Mouse (Mus musculus): ENCODE measurements at regions not wholly inside any gene's neighbourhood (a gene's known extent, or its start where the extent isn't known, plus 50 kb on each side); places are given as distances from the start of the nearest gene placed in this dataset.

DNA sequence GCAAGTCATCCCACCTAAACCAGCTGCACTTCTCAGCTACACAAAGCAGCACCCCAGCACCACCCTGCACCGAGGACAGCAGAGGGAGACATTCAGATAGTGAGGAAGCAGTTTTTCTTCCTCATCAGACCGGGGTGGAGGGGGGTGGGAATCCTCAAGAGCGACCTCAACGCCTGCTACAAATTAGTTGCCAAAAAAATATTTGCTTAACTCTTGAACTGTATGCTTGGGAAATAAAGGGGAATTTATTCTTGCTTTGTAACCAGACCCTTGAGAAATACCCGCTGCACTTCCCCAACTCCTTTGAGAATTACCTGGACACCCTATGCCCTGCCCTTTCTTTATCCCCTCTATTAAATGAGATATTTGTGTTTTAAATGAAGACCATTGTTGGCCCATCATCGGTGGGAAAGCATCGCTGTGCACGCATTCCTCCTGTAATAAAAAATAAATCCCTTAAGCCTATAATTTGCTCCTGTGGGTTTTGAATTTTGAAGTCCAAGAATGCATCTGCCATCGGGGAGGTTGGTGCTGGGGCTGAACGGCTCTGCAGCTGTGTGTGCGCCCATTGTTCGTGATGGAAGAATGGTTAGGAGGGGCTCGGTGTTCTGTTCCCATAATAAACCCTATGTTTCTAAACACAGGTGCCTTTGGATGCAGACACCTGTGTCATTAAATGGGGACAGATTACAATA is 119.2 kb upstream of the Gas1 start:
- no peak for DNase-seq (ENCODE audit: extremely low spot score in 1 of 2, low spot score in 2 of 2)
- intact Hi-C loops (cut with DNase I), result no loop called here

DNA sequence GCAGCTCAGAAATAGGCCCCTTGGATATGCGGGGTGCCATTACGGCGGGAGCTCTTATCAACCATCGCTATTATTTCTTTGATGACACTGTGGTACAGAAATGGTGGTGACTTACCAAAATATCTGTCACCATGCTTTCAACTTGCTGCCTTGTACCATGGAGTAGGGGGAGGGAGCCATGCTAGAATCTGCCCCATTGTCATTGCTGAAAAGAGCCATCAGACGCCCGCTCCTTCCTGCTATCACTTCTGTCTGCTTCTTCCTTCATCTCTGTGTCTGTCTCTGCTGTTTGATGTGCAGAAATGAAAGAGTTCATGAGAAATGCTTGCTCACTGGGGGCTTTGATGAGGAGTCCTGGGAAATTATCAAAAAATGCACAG is 119.7 kb upstream of the Gas1 start:
- DNase-seq (ENCODE audit: extremely low spot score in 1 of 2, low spot score in 2 of 2), result no peak
- intact Hi-C loops (cut with DNase I), result no loop called here

DNA sequence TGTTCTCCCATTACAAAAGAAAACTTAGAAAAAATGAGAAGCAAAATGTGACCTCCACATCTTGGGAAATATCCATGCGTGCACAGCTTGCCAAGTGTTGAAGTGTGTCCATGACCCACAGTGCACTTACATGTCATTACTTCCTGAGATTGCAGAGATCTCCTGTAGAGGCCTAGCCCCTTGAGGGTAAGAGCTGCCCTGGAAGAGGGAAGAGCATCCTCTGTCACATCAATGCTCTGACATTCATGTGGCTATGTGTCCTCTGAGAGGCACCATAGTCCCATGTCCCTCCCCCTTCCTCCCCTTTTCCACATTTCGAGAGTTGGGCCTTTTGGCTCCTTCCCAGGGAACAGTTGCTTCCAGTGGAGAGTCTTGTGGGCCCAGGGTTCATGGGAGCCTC is 121.4 kb upstream of the Gas1 start:
- peak in 1 of 2 experiments; percentile 23 for DNase-seq (ENCODE audit: extremely low spot score in 1 of 2, low spot score in 2 of 2)

DNA sequence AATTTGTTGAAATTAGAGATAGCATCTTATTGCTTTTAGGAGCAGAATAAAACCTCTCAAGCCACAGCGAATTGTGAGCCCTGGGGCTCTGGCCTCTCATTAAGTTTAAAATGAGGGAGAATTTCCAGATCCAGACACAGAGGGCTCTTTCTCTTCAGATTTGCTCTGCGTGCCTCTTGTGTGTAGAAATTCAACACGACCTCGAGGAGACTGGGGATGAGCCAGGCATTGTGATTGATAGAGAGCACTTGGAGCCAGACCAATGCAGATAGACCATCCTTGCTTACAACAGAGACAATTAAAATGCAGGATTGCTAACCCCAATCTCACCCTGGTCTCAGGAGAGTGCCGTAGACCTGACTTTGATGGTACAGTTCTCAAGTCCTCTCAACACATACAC is 121.9 kb upstream of the Gas1 start:
- no peak for DNase-seq (ENCODE audit: extremely low spot score in 1 of 2, low spot score in 2 of 2)
- intact Hi-C loops (cut with DNase I), result no loop called here

More for the DNA sequence above, 121.4 kb upstream of the Gas1 start:
- intact Hi-C loops (cut with DNase I), result no loop called here

DNA sequence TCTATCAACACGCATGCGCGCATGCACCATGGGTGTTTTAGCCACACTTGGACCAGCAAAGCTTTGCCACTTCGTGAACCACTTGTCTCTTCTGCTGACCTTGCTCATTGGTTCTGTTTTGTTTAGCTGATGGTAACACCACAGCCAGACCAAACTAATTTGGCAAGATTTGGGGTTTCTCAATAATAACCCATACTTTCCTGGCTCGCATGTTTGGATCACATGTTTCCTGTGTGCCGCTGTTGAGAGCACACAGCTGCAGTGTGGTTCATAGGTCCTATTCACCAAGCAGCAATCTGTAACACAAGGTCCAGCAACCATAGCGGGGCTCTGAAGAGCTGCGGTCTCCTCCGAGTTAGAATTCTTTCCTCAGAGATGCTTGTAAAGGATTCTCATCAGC is 126.4 kb upstream of the Gas1 start:
- no peak for DNase-seq (ENCODE audit: extremely low spot score in 1 of 2, low spot score in 2 of 2)
- intact Hi-C loops (cut with DNase I), result no loop called here

DNA sequence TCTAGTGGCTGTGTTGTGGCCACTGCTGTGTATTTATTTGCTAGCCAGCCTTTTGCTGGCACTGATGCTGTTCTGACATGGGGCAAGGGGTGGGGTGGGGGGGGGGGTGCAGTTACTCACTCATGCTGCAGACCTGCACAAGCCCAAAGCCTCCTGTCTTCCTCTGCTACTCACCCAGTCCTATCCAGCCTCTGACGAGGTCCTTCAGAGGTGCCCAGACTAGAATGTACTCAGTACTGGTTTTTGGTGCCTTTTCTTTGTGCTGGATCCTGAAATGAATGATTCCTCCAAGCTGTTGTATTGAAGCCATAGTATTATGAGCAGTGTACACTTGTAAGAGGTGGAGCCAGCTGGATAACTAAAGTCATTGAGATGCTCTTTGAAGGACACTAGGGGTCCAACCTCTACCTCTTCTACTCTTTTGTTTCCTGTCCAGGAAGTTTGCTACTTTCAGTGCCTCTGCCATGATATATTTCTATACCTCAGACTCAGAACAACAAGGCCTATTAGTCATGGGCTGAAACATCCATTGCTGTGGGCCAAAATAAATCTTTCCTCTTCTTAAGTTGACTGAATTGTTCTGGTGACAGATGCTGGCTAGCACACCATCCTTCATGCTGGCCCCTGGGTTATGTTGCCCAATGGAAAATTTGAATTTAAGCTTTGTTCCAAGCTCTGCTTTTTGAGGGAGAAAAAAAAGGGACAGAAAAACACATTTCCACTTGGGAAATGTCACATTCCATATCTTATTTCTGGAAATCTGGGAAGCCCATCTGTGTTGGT is 128.1 kb upstream of the Gas1 start:
- no peak for DNase-seq (ENCODE audit: extremely low spot score in 1 of 2, low spot score in 2 of 2)
- intact Hi-C loops (cut with DNase I), result no loop called here

DNA sequence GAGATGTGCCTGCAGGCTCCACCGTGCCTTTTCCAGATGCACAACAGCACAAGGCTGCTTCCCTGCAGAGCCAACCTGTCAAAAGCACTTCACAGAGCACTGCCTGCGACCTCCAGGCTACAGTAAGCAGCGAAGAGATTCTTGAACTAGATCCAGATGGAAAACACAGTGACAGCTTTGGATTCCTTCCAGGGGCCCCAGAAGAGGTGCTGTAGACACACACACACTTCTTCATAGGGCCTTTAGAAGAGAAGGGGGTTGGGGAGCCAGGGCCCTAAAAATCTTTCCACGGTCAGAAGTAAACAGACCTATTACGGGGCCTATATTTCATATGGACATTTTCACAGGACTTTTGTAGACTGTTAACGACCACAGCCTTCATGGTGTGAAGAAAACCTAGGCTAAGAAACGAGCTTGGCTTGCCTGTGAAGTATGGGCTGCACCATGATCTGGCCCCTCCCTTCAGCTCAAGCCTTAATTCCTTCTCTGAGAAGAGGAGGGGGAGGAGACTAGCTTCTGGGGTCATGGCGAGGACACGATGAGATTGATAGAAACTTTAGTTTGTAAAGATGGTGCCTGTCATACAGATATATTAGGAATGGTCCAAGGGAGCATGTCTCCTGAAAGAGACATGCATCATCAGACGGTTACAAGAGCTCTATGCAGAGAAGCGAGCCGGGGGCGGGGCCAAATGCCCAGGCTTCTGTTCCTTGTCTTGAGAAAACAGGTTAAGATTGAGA is 131.1 kb upstream of the Gas1 start:
- DNase-seq (ENCODE audit: extremely low spot score in 1 of 2, low spot score in 2 of 2), result peak in 1 of 2 experiments; percentile 36
- intact Hi-C loops (cut with DNase I), result no loop called here

DNA sequence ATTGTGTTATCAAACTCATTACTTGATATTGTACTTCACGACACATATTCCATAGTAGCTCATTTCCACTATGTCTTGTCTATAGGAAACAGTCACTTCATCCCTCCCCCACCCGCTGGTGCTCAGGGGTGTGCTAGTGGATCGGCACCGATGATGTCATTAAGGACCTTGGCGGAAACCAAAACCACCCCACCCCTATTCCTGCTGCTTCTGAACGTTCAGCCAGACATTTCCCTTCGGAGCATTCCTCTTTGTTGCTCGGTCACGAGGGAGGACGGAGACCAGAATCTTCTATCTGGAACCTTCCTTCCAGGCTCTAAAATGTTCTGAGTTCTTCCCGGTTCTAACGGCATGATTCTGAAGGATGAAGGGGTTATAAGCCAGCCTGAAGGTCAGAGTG is 132.3 kb upstream of the Gas1 start:
- intact Hi-C loops (cut with DNase I), result no loop called here
- no peak for DNase-seq (ENCODE audit: extremely low spot score in 1 of 2, low spot score in 2 of 2)

DNA sequence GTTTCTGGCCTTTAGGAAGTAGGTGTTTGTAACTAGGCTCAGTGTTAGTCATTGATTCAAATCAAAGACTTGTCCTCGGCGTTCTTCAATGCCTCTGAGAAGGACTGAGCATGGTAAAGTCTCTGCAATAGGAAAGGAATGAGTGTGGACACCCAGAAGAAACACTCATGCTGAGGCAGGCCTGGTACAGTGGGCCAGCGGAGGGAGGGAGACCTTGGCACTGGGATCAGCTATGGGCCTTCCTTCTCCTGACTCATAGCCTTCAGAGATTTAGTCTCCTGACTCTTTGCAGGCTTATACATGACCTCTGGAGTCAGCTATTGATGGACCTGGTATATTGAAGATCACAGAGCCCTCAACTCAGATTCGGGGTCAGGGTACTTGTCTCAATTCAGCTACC is 132.8 kb upstream of the Gas1 start:
- DNase-seq (ENCODE audit: extremely low spot score in 1 of 2, low spot score in 2 of 2), result no peak
- intact Hi-C loops (cut with DNase I), result no loop called here

DNA sequence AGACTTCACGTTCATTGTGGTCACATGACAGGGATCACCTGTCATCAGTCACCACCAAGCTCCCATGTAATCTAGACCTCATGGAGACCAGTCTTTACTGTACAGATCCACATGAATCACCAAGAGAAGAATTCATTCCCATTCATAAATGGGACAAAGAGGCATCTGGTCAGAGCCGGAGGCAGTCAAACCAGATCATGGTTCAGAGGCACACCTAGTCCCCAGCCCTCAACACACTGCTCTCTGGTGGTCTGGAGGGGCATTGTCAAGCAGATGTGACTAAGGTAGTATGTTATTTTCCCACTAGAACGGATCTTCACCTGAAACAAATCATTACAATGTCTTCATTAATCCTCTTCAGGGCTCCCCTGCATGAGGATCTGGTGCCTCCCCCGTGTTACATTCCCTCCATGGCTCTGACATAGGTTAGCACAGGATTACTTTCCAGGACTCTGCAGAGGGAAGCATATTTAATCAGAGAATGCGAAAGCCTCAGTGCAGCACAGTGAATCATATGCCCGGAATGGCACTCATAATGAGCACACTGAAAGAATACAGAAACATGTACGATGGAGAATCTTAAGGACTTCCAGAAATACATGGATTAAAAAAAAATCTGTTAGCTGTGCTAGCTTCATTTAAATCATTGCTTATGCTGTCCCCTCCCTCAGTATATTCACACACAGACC is 135.4 kb upstream of the Gas1 start:
- intact Hi-C loops (cut with DNase I), result no loop called here

DNA sequence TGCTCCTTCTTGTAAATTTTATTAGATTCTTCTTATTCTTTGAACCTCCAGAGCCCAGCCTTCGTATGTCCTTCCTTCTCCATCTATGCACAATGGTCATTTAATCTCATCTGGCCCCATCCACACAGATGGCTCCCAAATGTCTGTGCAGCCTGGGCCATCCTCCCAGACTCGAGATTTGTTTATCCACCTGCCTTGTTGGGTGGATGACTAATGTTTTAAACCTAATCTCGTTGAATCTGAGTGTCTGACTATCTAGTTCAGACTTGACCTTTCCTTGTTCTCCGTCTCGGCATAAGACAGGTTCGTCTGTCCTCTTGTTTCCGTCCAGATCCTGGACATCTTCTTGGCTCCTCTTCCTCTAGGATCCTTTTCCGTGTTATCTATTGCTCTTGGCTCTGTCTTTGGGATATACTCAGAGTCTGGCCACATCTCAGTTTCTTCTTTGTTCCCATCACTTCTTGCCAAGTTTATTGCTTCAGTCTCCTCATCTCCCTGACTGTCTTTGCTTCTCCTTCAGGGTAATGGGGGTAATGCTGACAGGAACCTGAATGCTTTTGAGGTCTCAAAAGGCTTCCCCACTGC is 141.4 kb upstream of the Gas1 start:
- intact Hi-C loops (cut with DNase I), result no loop called here

More for the DNA sequence above, 135.4 kb upstream of the Gas1 start:
- no peak for DNase-seq (ENCODE audit: extremely low spot score in 1 of 2, low spot score in 2 of 2)

DNA sequence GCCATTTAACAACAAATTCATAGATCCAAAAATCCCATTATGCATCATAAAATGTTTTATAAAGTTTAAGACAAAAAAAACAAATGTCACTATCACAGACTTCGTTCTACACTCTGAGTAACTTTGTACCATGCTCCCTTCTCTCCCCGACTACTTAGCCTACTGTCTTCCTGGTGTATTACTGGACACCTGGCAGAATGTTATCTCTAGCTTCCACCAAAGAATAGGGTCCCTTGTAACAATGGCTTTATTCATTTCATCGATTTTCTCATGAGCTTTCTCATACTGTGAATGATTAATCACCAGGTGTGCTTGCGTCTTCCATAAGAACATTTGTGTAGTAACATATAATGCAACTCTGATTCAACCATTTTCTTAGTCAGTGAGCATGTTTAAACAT is 142.1 kb upstream of the Gas1 start:
- no peak for DNase-seq (ENCODE audit: extremely low spot score in 1 of 2, low spot score in 2 of 2)
- intact Hi-C loops (cut with DNase I), result no loop called here

More for the DNA sequence above, 141.4 kb upstream of the Gas1 start:
- DNase-seq (ENCODE audit: extremely low spot score in 1 of 2, low spot score in 2 of 2), result no peak

DNA sequence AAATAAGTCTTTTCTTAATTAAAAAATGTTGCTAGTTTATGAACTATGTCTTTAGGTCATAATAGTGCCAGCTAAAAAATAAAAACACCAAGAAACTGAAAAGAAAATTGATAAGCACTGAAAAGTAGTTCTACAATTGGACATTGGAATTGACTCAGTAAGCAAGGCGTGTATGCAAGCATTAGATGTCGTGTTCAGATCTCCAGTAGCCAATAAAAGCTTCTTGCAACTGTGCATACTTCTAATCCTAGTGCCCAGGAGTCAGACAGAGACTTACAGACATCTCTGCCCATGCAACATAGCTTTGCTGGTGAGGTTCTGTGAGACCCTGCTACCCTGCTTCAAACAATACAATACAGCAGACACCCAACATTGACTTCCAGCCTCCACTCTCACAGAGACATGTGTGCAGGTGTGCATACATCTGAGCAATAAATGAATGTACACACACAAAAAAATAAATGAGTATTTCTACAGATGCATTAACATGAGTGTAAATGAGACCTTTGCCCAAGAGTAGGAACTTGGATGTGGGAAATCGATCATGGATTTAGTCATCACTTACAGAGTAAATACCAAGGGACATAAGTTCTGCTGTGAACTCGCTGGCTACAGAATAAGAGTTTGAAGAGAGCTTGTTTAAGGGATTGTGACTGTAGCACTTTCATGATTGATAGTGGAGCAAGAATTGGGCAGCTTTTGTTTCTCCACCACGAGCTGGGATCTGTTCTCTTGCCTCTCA is 142.9 kb upstream of the Gas1 start:
- intact Hi-C loops (cut with DNase I), result loop anchor here (10.0 kb wide), 1 partner anchor 425 kb away; no protein-coding TSS in a partner anchor
- DNase-seq (ENCODE audit: extremely low spot score in 1 of 2, low spot score in 2 of 2), result no peak

DNA sequence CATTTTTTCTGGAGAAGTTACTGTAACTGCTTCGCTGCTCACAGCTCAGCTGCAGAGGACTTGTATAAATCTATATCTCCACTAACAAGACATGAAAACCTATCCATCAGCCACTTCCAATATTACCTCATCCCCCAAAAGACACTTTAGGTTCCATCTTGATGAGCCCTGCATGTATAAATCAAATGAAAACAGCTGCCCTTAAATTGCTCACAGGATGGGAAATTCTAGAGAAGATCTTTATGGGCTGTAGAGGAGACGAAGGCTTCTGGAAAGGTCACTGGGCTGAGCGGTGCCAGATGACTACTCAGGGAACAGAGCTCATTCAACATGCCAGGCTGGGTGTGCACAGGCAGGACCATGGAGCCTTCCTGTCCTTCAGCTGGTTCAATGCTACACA is 145.4 kb upstream of the Gas1 start:
- no peak for DNase-seq (ENCODE audit: extremely low spot score in 1 of 2, low spot score in 2 of 2)
- intact Hi-C loops (cut with DNase I), result loop anchor here (10.0 kb wide), 1 partner anchor 422 kb away; no protein-coding TSS in a partner anchor

DNA sequence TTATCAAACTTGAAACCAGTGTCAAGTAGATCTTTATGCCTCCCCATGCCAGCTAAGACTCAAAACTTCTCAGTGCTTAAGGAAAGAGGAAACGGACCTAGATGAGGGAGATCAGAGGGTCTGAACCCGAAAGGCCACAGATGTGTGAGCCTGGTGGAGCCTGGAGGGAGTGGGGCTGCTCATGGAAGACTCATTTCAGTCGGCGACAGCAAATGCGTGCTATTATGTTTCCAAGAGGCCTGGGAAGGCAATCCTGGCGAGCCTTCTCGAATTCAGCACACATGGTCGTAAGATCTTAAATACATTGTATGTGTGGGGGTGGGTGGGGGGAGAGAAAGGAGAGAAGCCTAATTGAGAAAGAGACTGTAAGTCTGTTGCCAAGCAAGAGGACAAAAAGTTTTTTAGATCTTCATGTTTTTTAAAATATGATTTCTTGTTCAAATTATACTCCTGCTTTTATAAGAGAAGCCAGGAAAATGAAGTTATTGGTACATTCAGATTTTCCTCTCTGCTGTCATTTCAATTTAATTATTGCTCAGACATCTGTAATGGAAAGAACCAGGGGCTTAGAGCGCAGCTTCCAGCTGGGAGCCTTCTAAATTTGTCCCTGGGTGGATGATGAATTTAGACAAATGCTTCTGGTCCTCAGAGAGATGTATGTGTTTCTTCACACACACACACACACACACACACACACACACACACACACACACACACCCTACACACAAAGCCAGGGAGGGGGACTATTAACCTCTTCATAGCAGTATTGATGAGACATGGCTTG is 153.5 kb upstream of the Gas1 start:
- no peak for DNase-seq (ENCODE audit: extremely low spot score in 1 of 2, low spot score in 2 of 2)
- intact Hi-C loops (cut with DNase I), result no loop called here

DNA sequence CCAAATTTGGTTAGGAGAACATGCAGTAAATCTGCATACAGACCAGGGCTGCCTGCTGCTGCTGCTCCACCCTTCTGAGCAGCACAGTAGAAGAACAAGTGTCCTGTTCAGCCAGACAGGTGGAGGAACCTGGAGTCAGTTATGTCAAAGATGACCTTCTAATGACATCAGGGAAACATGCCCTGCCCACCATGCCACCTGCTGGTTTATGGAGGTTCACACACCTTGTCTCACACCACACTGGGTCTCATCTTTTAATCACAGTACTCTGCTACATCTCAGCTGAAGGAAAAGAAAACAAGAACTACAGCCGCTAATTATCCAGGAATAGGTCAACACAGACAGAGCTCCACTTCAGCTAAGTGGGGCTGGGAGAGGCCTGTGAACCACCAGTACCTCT is 159.0 kb upstream of the Gas1 start:
- no peak for DNase-seq (ENCODE audit: extremely low spot score in 1 of 2, low spot score in 2 of 2)
- intact Hi-C loops (cut with DNase I), result no loop called here

DNA sequence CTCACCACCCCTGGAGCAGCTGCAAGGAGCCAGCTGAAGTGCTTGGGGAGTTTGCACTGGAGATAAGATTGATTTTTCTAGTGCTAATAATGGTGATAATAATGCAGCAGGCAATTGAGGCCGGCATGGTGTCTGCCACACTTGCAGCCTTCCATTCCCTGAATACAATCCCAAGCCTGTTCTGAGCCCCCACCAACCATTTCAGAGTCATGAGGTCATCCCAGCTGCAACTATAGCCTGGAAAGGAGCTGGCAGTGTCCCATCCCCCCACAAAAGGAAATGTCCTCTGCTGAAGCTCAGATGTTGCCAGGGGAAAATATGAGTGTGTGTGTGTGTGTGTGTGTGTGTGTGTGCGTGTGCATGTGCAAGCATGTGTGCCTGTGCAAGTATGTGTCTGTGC is 160.2 kb upstream of the Gas1 start:
- DNase-seq (ENCODE audit: extremely low spot score in 1 of 2, low spot score in 2 of 2), result peak in 1 of 2 experiments; percentile 36
- intact Hi-C loops (cut with DNase I), result no loop called here

DNA sequence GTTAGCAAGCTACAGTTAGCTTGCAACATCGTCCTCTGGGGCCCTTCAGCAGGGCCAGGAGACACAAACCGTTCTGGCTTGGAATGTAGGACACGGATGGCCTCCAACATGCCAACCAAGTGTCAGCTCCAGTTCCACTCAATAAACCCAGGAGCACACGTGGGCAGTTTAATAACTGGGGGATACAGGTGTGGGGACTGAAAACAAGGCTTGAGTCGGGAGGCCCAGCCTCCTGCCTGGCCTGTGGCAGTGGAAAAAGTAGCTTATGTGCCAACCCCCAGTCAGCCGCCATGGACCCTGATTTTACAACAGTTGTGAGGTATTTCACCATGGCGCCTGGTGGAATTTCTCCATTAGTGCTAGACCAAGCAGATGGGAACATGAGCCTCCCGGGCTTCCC is 160.9 kb upstream of the Gas1 start:
- intact Hi-C loops (cut with DNase I), result no loop called here
- no peak for DNase-seq (ENCODE audit: extremely low spot score in 1 of 2, low spot score in 2 of 2)

Measured in left cerebral cortex, postnatal 10 days (tissue).